Mouse (Mus musculus) heart, embryonic 16.5 days (tissue): ENCODE results near the gene Smox. TPM values are rescaled to one million over a fixed set of nuclear protein-coding genes. Genes with fewer than 3 reads are reported as not detected.
A peak's percentile ranks its signal among the peaks of the same experiment; 100 is the strongest.

Experiments used
- ATAC-seq: fragments of 200-750 bp; cut with Nextera tagmentation; replicated peaks from 2 replicates; pipeline ENCODE4 v1.8.0; 2017; ENCODE audit warnings: moderate number of reproducible peaks; ENCODE audit not compliant: insufficient read depth, low FRiP score; ENCODE audit errors: extremely low read depth
- H3K27ac ChIP-seq: fragments of 300-500 bp; sonication (generic); 2 replicates; pipeline ENCODE4 v1.5.1; 2014; ENCODE audit warnings: mild to moderate bottlenecking, low read length, control low read depth, moderate library complexity
- H3K27me3 ChIP-seq: fragments of 300-500 bp; sonication (generic); 2 replicates; pipeline ENCODE4 v1.6.1; 2014; ENCODE audit warnings: low read length, mixed read lengths; ENCODE audit not compliant: control insufficient read depth, insufficient read depth
- H3K36me3 ChIP-seq: fragments of 300-500 bp; sonication (generic); 2 replicates; pipeline ENCODE4 v1.6.1; 2014; ENCODE audit not compliant: control insufficient read depth, insufficient read depth
- H3K4me1 ChIP-seq: fragments of 300-500 bp; sonication (generic); 2 replicates; pipeline ENCODE4 v1.6.1; 2014; ENCODE audit warnings: low read length, mixed read lengths; ENCODE audit not compliant: control insufficient read depth, insufficient read depth
- H3K4me2 ChIP-seq: fragments of 300-500 bp; sonication (generic); 2 replicates; pipeline ENCODE4 v1.6.1; 2014; ENCODE audit warnings: low read depth, mild to moderate bottlenecking, control low read depth, low read length
- H3K4me3 ChIP-seq: fragments of 300-500 bp; sonication (generic); 2 replicates; pipeline ENCODE4 v1.5.1; 2014; ENCODE audit warnings: mild to moderate bottlenecking, control low read depth, low read length
- H3K9ac ChIP-seq: fragments of 300-500 bp; sonication (generic); 2 replicates; pipeline ENCODE4 v1.6.1; 2014; ENCODE audit warnings: low read length, control low read depth
- H3K9me3 ChIP-seq: fragments of 300-500 bp; sonication (generic); replicated peaks from 2 replicates; pipeline ENCODE4 v1.6.1; 2016; ENCODE audit warnings: low read length; ENCODE audit not compliant: control insufficient read depth
- WGBS: fragments of 180-500 bp; shearing (Covaris S2); extraction: QIAGEN DNeasy Blood & Tissue Kit; methylation state at CpG from one replicate; pipeline ENCODE4 v1.1.7; 2014; 5-methylcytosine and 5-hydroxymethylcytosine counted together
- polyA plus RNA-seq: library from polyadenylated mRNA; unstranded; fragments of >200 nt; fragmentation: Nextera tagmentation; extraction: Ambion mirVana; gene quantifications from 2 replicates; pipeline ENCODE4 v1.2.1, GENCODE M21; 2015

Gene Smox
- 31.9 and 32.7 TPM in 2 replicates for polyA plus RNA-seq

DNA sequence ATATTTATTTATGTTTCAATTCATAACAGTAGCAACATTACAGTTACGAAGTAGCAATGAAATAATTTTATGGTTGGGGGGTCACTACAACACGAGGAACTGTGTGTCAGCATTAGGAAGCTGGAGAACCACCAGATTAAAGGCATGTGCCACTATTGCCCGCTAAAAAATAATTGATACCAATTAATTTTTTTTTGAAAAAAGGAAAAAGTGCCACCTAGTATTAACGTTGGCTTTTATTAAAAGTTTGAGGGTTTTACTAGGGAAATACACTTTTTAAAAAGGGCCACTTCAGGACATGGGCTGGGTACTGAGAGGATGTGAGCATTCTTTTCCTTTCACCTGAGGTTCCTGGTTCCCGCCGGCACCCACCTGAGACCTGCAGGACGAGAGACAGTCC, at the start of gene Smox:
TSS of gene Smox (plus strand) at position 301 of the 400 bp plus-strand sequence.
- Histone ChIP-seq H3K9me3 (no peaks in the 10 kb centered on the region), H3K9ac (peak within 1 kb of the TSS; percentile 92), H3K36me3 (no peaks in the 10 kb centered on the region), H3K27ac (peak within 1 kb of the TSS; percentile 77), H3K4me3 (peak within 1 kb of the TSS; percentile 95), H3K27me3 (peaks cover 2% of the 10 kb centered on the region; the same call in 1 of the 2 replicates), H3K4me2 (peak within 1 kb of the TSS; percentile 94), H3K4me1 (peaks cover 17% of the 10 kb centered on the region)
- 25% methylated on average over 7 of the region's 7 CpGs for WGBS
- ATAC-seq: no peak; the same call in 1 of the 2 replicates

DNA sequence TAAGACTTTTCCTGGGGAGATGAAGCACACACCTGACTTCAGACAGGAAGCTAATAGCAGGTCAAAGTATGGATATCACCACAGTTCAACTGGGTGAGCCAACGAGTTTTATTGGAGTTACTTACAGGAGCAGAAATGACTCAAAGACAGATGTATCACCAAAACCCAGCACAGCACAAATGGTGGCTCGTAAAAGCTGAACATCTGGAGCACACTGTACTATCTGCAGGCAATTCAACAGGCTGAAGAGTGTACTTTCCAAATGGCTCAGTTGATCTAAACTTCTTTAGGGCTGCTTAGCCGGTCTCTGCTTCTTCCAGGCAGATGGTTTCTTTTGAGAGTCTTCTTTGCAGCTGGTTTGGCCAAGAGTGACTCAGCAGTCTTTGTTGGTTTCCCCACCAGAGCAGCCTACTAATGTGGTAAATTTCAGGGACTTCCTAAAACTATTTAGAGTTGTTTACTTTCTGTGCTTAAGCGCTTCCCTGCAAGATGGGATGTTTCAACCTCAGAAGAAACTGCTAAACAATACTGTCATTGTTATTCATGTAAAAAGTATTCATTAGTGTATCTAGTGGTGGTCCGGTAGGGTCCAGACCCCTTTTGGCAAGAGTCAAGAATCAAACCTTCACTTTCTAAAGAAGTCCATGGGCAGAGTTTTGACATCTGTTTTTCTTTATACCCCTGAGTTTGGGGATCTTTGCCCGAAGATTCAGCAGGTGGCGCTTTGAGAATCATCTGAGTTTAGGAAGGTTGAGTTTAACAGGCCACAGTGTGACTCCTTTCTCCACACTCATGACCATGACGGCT, 48.0 kb upstream of the Smox start:
- no peak overlapping the region for H3K27ac ChIP-seq
- ATAC-seq: no peak
- no peaks in the 10 kb centered on the region for H3K9me3 ChIP-seq
- WGBS: 71% methylated on average over 8 of the region's 8 CpGs
- no peaks in the 10 kb centered on the region for H3K4me1 ChIP-seq
- no peak overlapping the region for H3K4me2 ChIP-seq
- H3K36me3 ChIP-seq: no peaks in the 10 kb centered on the region
- H3K27me3 ChIP-seq: no peaks in the 10 kb centered on the region
- no peak overlapping the region for H3K9ac ChIP-seq
- H3K4me3 ChIP-seq: no peak overlapping the region

- Histone ChIP-seq H3K36me3 (no peaks in the 10 kb centered on the region), H3K27ac (no peak overlapping the region), H3K4me2 (no peak overlapping the region), H3K9ac (no peak overlapping the region), H3K4me3 (no peak overlapping the region), H3K4me1 (no peaks in the 10 kb centered on the region), H3K27me3 (no peaks in the 10 kb centered on the region), H3K9me3 (no peaks in the 10 kb centered on the region)
- no peak for ATAC-seq
- 59% methylated on average over 1 of the region's 1 CpGs for WGBS
Observed at GRCm38 (mm10) chr2:131443891-131444190, 47.5 kb upstream of the Smox start.

DNA sequence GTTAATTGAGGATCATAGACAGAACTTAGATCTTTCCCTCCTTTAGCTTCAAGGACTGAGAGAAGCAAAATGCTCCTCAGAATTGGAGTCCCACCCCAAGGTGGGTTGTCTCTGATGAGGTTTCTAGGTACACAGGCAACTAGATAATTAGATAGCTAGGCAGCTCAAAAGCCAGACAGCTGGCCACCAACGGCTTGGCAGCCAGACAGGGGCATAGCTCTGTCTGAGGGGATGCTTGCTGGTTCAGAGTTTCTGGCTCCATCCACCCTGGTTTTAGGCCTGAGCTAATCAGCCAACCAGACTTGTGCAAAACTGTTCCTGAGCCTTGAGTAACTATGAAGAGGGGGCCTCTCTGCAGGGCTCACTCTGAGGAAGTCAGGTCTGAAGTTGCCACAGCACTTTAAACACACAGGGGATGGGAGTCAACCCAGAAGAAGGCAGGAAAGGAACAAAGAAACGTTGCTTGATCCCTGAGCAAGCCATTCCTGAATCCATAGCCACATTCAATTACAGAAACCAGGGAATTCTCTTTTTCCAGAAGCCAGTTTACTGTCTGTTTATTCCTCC, 44.8 kb upstream of the Smox start:
- Histone ChIP-seq H3K4me1 (no peaks in the 10 kb centered on the region), H3K27me3 (no peaks in the 10 kb centered on the region), H3K27ac (no peak overlapping the region), H3K4me3 (no peak overlapping the region), H3K36me3 (no peaks in the 10 kb centered on the region), H3K4me2 (no peak overlapping the region), H3K9ac (no peak overlapping the region), H3K9me3 (no peaks in the 10 kb centered on the region)
- ATAC-seq: no peak
- WGBS: 54% methylated on average over 2 of the region's 2 CpGs

- Histone ChIP-seq H3K27ac (no peak overlapping the region), H3K4me2 (no peak overlapping the region), H3K27me3 (no peaks in the 10 kb centered on the region), H3K4me1 (peaks cover 5% of the 10 kb centered on the region; the same call in 1 of the 2 replicates), H3K4me3 (no peak overlapping the region), H3K36me3 (no peaks in the 10 kb centered on the region), H3K9ac (no peak overlapping the region), H3K9me3 (no peaks in the 10 kb centered on the region)
- WGBS: 78% methylated on average over 8 of the region's 8 CpGs
- ATAC-seq: no peak
Observed at GRCm38 (mm10) chr2:131447566-131448330, 43.5 kb upstream of the Smox start.

GRCm38 (mm10) chr2:131448353-131448752, 42.9 kb upstream of the Smox start:
- ATAC-seq: no peak
- Histone ChIP-seq H3K4me1 (peaks cover 5% of the 10 kb centered on the region; the same call in 1 of the 2 replicates), H3K4me2 (no peak overlapping the region), H3K9me3 (no peaks in the 10 kb centered on the region), H3K9ac (no peak overlapping the region), H3K27me3 (no peaks in the 10 kb centered on the region), H3K27ac (no peak overlapping the region), H3K4me3 (no peak overlapping the region), H3K36me3 (no peaks in the 10 kb centered on the region)

DNA sequence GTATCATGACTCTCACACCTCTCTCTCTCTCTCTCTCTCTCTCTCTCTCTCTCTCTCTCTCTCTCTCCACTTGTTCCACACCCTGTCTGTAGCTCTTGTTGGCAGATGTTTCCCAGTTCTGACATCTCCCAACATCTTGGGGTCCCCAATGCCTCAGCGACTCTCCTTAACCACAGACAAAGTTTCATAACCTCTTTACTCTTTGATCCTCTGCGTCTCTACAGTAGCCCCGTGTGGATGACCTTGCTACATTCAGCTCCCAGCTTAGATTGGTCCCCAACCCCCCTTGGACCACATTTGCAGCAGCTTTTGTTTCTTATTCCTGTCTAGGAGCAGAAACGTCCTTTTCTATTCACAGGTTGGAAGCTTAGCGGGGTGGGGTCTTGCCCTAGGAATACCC, 41.6 kb upstream of the Smox start:
- H3K4me1 ChIP-seq: peaks cover 5% of the 10 kb centered on the region; the same call in 1 of the 2 replicates
- H3K27me3 ChIP-seq: no peaks in the 10 kb centered on the region
- H3K4me2 ChIP-seq: no peak overlapping the region
- no peak overlapping the region for H3K27ac ChIP-seq
- no peaks in the 10 kb centered on the region for H3K9me3 ChIP-seq
- no peak overlapping the region for H3K4me3 ChIP-seq
- H3K9ac ChIP-seq: no peak overlapping the region
- no peaks in the 10 kb centered on the region for H3K36me3 ChIP-seq
- 59% methylated on average over 5 of the region's 5 CpGs for WGBS
- ATAC-seq: no peak

GRCm38 (mm10) chr2:131450491-131450890, 40.8 kb upstream of the Smox start:
- 84% methylated on average over 5 of the region's 5 CpGs for WGBS
- Histone ChIP-seq H3K9ac (no peak overlapping the region), H3K4me1 (peaks cover 5% of the 10 kb centered on the region; the same call in 1 of the 2 replicates), H3K4me2 (no peak overlapping the region), H3K9me3 (no peaks in the 10 kb centered on the region), H3K27ac (no peak overlapping the region), H3K4me3 (no peak overlapping the region), H3K27me3 (no peaks in the 10 kb centered on the region), H3K36me3 (no peaks in the 10 kb centered on the region)
- ATAC-seq: no peak

- H3K36me3 ChIP-seq: no peaks in the 10 kb centered on the region
- no peaks in the 10 kb centered on the region for H3K27me3 ChIP-seq
- peak; percentile 28 for ATAC-seq
- H3K4me3 ChIP-seq: no peak overlapping the region
- WGBS: 36% methylated on average over 7 of the region's 7 CpGs
- H3K4me1 ChIP-seq: peaks cover 5% of the 10 kb centered on the region; the same call in 1 of the 2 replicates
- no peak overlapping the region for H3K27ac ChIP-seq
- H3K4me2 ChIP-seq: no peak overlapping the region
- no peaks in the 10 kb centered on the region for H3K9me3 ChIP-seq
- H3K9ac ChIP-seq: no peak overlapping the region
Observed at GRCm38 (mm10) chr2:131457728-131458127, 33.6 kb upstream of the Smox start.
